Mouse (Mus musculus): ENCODE results near the gene Slc25a25.
"Not testable (repeated sequence)": the region's sequence is repeated elsewhere in the genome, so short reads cannot be mapped to it uniquely, and the experiment has no call there.

Slc25a25 gene

DNA sequence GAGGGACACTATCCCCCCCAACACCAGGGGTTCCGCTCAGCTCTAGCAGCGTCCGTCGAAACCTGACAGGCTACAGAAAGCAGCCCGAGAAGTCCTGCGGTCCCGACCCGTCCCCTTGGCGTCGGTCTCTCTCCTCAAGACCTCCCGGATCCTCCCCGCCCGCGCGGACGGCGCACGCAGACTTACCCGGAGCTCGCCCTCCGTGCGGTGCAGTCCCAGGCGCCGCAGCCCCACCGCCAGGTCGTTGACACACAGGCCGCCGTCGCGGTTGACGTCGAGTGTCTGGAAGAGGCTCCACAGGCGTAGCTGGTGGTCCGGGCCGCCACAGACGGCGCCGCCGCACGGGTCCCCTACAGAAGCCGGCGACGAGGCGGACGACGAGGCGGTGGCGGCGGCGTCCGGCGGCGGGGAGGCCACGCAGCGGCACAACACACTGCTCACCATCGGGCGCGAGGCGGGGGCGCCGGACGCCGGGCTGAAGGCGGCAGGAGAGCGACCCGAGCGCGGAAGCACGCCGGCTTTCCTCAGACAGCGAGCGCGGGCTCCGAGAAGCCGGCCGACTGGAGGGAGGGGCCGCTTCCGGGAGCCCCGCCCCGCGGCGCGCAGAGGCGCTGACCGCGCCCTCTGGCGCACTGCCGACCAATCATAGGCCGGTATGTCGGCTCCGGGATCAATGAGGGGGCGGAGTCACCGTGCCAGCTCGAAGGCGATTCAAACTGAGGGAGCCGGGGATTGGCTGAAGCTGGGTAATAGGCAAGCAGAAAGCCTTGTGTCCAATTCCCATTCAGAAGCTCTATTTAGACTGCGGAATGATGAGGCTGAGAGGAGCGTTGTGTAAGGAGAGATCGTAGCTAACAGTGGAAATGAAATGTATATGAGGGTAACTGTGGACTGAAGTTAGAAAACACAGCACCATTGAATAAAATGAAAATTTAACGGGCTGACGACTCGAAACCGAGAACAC, at the start of gene Slc25a25:
Gene Slc25a25 (minus strand): TSS at position 565 of the 964 bp plus-strand sequence.
- DNase-seq (ENCODE audit: low spot score in 2 of 2) = peak; percentile 89 to 99

DNA sequence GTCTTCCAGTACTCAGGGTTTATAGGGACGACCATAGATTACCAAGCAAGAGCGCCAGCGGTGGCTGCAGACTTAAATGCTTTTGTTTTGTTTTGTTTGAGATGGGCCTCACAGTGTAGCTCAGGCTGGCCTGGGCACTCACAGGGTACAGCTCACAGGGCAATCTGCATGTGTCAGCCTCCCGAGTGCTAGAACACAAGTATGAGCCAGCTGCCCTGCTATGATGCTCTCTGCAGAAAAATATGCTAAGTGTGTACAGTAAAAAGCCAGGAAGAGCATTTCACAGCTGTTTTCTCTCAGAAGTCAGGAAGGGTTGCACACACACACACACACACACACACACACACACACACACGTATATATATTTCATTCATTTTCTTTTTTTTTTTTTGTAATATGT, 49.2 kb upstream of the Slc25a25 start:
- no peak for DNase-seq (ENCODE audit: low spot score in 2 of 2)

DNA sequence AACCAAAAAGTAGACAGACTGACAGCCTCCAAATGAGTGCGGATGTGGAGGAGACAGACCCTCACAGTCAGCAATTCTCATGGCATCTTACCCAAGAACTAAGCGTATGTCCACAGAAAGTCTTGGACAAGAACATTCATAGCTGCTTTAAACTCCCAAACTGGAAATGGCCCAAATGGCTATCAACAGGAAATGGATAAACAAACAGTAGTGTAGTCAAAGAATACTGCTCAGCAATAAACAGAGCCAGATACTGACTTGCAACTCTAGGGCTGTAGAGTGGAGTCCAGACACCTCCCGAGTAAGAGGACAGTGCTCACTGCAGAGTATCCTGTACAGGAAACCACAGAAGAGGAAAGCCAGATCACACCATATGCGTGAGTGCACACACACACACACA, 48.1 kb upstream of the Slc25a25 start:
- no peak for DNase-seq (ENCODE audit: low spot score in 2 of 2)

DNA sequence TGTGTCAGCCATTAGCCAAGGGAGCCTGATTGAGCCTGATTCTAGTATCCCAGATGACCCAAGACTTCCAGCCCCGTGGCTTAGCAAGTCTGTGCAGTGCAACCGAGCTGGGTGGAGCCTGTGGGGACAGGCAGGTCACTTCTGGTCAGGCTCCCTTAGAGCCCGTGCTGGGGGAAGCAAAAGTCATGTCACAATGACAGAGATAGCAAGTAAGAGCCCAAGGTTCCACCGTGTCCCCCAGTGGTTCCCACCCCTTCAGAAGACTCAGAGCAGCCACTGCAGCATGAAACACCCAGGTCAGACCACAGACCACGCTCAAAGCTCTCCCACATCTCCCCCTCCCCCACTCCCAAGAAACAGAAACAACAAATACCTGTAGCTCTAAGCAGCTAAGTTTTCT, 44.9 kb upstream of the Slc25a25 start:
- DNase-seq (ENCODE audit: low spot score in 2 of 2) = no peak

DNA sequence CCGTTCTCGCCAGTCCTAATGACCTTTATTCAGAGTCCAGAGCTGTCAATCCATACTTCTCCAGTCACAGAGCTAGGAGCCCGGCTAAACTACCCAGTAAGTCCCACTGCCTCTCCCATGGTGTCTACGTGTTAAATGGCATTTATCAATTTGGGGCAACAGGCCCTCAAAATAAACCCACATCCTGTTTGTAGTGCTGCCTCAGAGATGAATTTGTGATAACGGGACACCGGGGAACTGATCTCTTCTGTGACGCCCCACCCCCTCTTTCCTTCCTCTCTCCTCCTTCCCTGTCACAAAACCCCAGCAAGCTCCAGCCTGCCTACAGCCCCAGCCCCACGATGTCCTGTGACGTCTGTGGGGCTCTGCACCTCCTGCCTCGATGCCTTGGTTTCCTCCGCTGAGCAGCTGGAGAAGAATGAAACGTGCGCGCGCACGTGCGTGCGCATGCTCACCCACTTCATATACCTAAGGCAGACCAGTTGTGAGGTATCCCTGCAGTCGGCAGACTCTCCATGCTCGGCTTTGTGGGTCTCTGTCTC, 44.0 kb upstream of the Slc25a25 start:
- DNase-seq (ENCODE audit: low spot score in 2 of 2) = no peak

GRCm38 (mm10) chr2:32494522-32494921, 43.3 kb upstream of the Slc25a25 start:
- no peak for DNase-seq (ENCODE audit: low spot score in 2 of 2)

DNA sequence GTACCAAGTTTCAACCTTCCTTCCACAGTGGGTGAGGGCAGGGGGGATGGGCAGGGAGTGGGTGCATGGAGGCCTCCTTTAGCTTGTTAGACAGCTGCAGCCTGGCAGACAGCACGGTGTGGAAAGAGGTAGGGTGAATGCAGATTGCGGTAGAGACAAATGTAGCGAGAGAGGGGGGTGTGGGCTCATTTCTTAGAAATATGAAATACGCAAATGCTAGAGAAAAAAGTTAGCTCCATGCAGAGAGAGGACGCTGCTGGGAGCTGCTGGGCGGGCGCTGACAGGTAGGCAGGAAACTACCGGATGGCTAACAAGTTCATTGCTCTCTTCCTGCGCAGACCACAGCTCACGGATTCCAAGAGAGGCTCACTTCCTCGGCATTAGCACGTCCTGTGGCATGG, 42.1 kb upstream of the Slc25a25 start:
- DNase-seq (ENCODE audit: low spot score in 2 of 2) = no peak

DNA sequence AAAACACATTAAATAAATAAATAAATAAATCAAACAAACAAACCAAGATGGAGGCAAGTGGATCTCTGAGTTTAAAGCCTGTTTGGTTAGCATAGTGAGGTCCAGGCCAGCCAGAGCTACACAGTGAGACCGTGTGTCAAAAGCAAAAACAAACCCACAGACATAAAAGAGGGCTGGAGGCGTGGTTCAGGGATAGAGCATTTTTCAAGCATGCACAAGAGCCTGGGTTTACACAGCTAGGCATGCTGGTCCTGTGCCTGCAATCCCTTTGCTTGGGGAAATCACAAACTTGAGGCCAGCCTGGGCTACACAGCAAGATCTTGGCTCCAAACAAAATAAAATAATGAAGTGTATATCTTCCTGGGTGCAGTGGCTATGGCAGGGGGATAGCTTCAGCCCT, 41.4 kb upstream of the Slc25a25 start:
- DNase-seq (ENCODE audit: low spot score in 2 of 2) = no peak

DNA sequence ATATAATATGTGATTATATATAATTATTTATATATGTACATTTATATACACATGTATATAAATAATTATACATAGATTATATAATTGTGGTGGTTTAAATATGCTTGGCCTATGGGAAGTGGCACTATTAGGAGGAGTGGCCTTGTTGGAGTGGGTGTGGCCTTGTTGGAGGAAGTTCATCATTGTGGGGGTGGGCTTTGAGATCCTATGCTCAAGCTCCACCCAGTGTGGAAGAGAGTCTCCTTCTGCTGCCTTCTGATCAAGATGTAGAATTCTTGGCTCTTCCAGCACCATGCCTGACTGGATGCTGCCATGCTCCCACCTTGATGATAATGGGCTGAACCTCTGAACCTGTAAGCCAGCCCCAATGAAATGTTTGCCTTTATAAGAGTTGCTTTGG, 39.5 kb upstream of the Slc25a25 start:
- not testable (repeated sequence) for DNase-seq (ENCODE audit: low spot score in 2 of 2)

DNA sequence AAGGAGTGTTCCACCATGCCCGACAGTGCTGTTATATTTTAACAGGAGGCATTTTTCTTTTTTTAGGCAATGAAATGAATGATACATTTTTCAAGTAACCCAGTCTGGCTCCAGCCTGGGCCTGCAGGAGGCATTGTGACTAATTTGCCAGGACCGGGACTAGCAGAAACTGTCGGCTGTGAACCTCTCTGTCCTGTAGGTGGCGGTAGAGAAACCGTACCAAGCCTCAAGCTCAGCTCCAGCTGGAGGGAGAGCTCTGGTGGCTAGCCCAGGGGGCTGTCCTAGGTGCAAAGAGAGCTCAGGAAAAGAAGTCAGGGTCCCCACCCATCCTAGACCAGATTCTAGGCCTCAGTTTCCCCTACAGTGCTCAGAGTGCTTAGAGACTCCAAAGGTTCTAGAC, 37.4 kb upstream of the Slc25a25 start:
- DNase-seq (ENCODE audit: low spot score in 2 of 2) = peak; percentile 36 to 77

DNA sequence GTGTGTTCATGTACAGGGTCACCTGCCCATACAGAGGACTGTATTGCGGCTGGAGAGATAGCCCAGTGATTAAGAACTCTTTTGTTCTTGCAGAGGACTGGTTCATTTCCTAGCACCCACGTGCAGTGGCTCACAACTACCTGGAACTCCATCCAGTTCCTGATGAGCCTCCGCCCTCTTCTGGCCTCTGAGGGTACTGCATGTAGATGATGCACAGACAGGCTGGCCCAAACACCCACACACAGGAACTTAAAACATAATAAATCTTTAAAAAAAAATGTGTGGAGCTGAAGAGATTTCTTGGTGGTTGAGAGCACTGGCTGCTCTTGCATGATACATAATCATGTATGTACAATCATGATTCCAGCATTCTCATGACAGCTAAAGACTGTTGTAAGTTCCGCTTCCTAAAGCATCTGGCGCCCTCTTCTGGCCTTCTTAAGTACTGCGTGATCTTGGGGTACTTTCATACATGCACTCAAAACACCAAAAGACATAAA, 35.9 kb upstream of the Slc25a25 start:
- DNase-seq (ENCODE audit: low spot score in 2 of 2) = peak; percentile 88 to 94

GRCm38 (mm10) chr2:32486155-32486554, 34.9 kb upstream of the Slc25a25 start:
- no peak for DNase-seq (ENCODE audit: low spot score in 2 of 2)

- DNase-seq (ENCODE audit: low spot score in 2 of 2) = no peak
Measured at GRCm38 (mm10) chr2:32485751-32486150, 34.5 kb upstream of the Slc25a25 start.

- no peak for DNase-seq (ENCODE audit: low spot score in 2 of 2)
Measured at GRCm38 (mm10) chr2:32484933-32485332, 33.7 kb upstream of the Slc25a25 start.

DNA sequence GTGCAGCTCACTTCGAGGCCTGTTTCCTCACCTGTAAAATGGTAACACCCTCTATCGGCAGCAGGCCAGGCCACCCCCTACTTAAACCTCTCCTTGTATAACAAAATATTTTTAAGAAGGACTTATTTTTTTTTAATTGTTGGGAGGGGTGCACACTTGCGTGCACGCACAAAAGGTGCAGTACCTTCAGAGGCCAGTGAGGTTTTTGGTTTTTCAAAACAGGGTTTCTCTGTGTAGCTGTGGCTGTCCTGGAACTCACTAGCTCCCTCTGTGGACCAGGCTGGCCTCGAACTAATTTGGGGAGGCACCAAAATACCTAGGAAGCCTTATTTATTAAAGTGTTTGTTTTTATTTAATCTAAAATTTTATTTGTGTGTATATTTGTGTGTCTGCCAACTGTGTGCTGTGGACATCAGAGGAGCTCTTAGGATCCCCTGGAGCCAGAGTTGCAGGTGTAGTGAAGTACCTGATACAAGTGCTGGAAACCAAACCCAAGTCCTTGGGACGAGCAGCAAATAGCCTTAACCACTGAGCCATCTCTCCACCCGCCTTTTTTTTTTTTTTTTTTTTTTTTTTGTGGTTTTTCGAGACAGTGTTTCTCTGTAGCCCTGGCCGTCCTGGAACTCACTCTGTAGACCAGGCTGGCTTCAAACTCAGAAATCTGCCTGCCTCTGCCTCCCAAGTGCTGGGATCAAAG, 32.1 kb upstream of the Slc25a25 start:
- DNase-seq (ENCODE audit: low spot score in 2 of 2) = no peak

GRCm38 (mm10) chr2:32482351-32482750, 31.1 kb upstream of the Slc25a25 start:
- DNase-seq (ENCODE audit: low spot score in 2 of 2) = no peak

GRCm38 (mm10) chr2:32475361-32475760, 24.1 kb upstream of the Slc25a25 start:
- DNase-seq (ENCODE audit: low spot score in 2 of 2) = not testable (repeated sequence)

DNA sequence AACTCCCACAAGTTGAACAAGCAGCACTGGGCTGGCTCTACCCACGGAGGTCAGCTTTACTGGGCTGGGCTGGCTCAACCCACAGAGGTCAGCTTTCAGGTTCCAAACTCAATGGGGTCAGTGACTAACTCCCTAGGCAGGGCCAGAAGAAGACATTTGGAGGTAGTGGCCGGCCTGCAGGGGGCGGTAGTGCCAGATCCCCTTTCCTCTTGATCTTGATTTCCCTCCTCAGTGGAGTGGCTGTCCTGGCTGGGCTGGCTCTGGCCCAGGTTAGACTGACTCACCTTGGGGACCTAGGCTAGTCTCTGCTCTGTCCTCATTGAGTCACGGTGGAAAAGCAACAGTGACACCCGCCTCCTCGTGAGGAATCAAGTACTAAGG, 20.4 kb upstream of the Slc25a25 start:
- no peak for DNase-seq (ENCODE audit: low spot score in 2 of 2)

- no peak for DNase-seq (ENCODE audit: low spot score in 2 of 2)
Measured at GRCm38 (mm10) chr2:32471001-32471680, 19.9 kb upstream of the Slc25a25 start.

DNA sequence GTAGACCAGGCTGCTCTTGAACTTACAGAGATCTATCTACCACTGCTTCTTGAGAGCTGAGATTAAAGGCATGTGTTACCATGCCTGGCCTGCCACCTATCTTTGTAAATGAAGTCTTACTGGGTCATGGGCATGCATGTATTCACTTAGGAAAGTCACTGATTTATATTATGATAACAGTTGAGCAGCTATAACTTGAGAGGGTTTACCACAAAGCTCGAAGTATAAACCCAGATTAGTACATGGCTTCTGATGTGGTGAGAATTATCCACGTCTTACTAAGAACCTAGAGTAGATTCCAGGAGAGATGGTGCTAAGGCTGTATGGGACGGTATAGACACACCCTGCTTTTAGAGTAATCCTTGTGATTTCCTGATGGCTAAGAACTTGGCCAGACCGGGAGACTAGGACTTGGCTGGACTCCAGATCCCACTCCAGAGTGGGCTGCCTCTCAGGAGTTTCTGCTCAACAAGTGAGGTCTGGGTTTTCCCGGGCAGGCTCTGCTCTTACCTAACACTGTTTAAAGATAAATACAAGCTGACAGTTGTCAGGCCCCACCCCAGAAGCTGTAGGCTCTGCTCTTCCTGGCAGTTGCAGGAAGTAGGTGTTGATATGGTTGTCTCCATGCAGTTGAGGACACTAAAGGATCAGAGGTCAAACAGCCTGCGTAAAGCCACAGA, 13.1 kb upstream of the Slc25a25 start:
- DNase-seq (ENCODE audit: low spot score in 2 of 2) = no peak

- no peak for DNase-seq (ENCODE audit: low spot score in 2 of 2)
Measured at GRCm38 (mm10) chr2:32463773-32464172, 12.5 kb upstream of the Slc25a25 start.

Data from cerebellum, postnatal 4 days (tissue).